Mouse (Mus musculus): ENCODE measurements around the gene Actr8. TPM values are rescaled to one million over a fixed set of nuclear protein-coding genes. Genes with fewer than 3 reads are reported as not detected.

Gene Actr8
- polyA plus RNA-seq, 1 experiment from 2014 or later: 60.0 TPM

DNA sequence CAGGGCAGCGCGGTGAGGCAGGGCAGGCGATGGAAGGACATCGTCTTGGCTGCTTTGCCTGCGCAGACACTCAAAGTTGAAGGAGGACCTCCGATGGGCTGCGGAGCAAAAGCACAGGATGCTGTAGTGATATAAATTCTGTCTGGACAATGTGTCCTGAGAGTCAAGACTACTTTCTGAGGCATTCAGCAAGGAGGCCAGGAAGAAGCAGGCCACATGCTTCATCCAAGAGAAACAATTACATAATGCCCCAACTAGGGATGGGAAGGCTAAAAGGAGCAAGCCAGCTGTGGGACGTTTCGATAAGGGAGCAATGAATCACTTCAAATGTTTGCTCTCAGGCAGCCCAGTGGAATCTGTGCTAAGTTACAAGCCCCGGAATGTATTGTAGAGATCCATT is 67.1 kb downstream of the Actr8 start:
- H3K27ac ChIP-seq: no peak overlapping the region
- 90% methylated on average over 10 of the region's 10 CpGs for WGBS
- H3K27me3 ChIP-seq (ENCODE audit: control insufficient read depth, insufficient read depth, low read length): no peaks in the 10 kb centered on the region
- H3K4me2 ChIP-seq (replicated peaks): no peak overlapping the region
- no peak overlapping the region for H3K9ac ChIP-seq
- no peaks in the 10 kb centered on the region for H3K4me1 ChIP-seq (replicated peaks; ENCODE audit: control insufficient read depth, insufficient read depth, low read length)
- H3K9me3 ChIP-seq (ENCODE audit: control insufficient read depth, low read length): no peaks in the 10 kb centered on the region
- DNase-seq (ENCODE audit: low spot score): no peak
- no peak for ATAC-seq (ENCODE audit: low FRiP score)
- peaks cover 20% of the 10 kb centered on the region for H3K36me3 ChIP-seq (replicated peaks; ENCODE audit: control insufficient read depth, insufficient read depth)
- H3K4me3 ChIP-seq (replicated peaks; ENCODE audit: low read length): no peak overlapping the region

DNA sequence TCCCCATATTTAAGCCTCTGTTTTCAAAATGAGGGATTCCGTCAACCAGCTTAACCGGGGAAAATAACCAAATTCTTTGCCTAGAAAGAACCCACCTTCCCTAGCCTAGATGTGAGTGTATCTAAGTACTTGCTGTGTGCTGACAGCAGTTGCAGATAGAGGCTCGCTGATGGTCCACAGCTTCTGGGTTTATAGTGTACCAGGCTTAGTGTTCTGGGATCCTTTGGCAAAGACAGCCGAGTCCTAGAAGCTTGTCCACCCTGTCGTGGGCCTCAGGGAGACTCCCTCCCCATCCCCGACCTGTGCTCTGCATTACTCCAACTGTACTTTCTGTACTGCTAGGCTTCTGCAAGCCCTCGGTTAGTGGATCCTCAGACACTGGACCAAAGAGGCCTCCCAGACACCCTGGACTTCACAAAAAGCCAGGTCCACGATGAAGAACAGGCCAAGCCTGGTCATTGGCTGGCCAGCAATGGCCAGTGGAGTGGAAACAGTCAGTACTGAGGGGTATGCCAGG is 67.6 kb downstream of the Actr8 start:
- DNase-seq (ENCODE audit: low spot score) (no peak), ATAC-seq (ENCODE audit: low FRiP score) (no peak)
- no peaks in the 10 kb centered on the region for H3K9me3 ChIP-seq (ENCODE audit: control insufficient read depth, low read length)
- WGBS: 88% methylated on average over 8 of the region's 8 CpGs
- no peak overlapping the region for H3K4me2 ChIP-seq (replicated peaks)
- no peak overlapping the region for H3K27ac ChIP-seq
- no peak overlapping the region for H3K9ac ChIP-seq
- peaks cover 15% of the 10 kb centered on the region for H3K36me3 ChIP-seq (replicated peaks; ENCODE audit: control insufficient read depth, insufficient read depth)
- no peaks in the 10 kb centered on the region for H3K4me1 ChIP-seq (replicated peaks; ENCODE audit: control insufficient read depth, insufficient read depth, low read length)
- no peaks in the 10 kb centered on the region for H3K27me3 ChIP-seq (ENCODE audit: control insufficient read depth, insufficient read depth, low read length)
- no peak overlapping the region for H3K4me3 ChIP-seq (replicated peaks; ENCODE audit: low read length)

DNA sequence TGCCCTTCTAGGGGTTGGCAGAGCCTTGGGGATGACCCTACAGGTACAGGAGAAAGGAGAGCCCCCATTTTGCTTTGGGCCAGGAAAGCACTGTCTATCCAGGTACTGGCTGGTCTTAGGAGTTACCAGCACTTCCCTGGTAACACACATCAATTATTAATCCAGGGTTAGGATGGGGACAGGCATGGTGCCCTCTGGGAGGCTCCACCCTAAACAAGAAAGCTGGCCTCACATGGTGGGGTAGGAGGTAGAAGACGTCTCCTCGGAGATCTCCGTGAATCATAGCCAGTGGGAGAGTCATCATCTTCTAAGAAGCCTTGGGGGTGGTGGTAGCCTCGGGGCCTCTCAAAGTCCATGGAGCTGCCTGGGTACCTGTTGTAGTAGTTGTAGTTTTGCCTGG is 68.8 kb downstream of the Actr8 start:
- WGBS: 92% methylated on average over 4 of the region's 4 CpGs
- no peak for ATAC-seq (ENCODE audit: low FRiP score)
- H3K9me3 ChIP-seq (ENCODE audit: control insufficient read depth, low read length): no peaks in the 10 kb centered on the region
- H3K27me3 ChIP-seq (ENCODE audit: control insufficient read depth, insufficient read depth, low read length): no peaks in the 10 kb centered on the region
- H3K4me1 ChIP-seq (replicated peaks; ENCODE audit: control insufficient read depth, insufficient read depth, low read length): no peaks in the 10 kb centered on the region
- peaks cover 9% of the 10 kb centered on the region for H3K36me3 ChIP-seq (replicated peaks; ENCODE audit: control insufficient read depth, insufficient read depth)
- no peak overlapping the region for H3K9ac ChIP-seq
- DNase-seq (ENCODE audit: low spot score): no peak
- H3K27ac ChIP-seq: no peak overlapping the region
- no peak overlapping the region for H3K4me3 ChIP-seq (replicated peaks; ENCODE audit: low read length)
- H3K4me2 ChIP-seq (replicated peaks): no peak overlapping the region

DNA sequence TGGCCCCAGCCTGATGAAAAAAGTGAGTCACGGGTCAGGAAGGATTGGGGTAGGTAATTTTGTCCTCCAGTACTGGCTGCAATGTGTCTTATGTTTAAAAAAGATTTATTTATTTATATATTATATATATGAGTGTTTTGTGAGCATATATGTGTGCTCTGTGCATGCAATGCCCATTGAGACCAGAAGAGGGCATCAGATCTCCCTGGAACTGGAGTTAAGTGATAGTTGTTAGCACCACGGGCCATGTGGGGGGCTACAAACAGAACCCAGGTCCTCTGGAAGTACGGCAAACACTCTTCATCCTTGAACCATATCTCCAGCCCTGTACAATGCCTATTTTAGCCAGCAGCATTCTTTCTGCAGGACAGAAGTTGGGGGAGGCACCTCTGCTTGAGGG is 69.9 kb downstream of the Actr8 start:
- H3K9ac ChIP-seq: no peak overlapping the region
- H3K27ac ChIP-seq: no peak overlapping the region
- H3K4me3 ChIP-seq (replicated peaks; ENCODE audit: low read length): no peak overlapping the region
- no peaks in the 10 kb centered on the region for H3K36me3 ChIP-seq (replicated peaks; ENCODE audit: control insufficient read depth, insufficient read depth)
- no peaks in the 10 kb centered on the region for H3K4me1 ChIP-seq (replicated peaks; ENCODE audit: control insufficient read depth, insufficient read depth, low read length)
- ATAC-seq (ENCODE audit: low FRiP score) (no peak), DNase-seq (ENCODE audit: low spot score) (no peak)
- no peaks in the 10 kb centered on the region for H3K9me3 ChIP-seq (ENCODE audit: control insufficient read depth, low read length)
- WGBS: 82% methylated on average over 3 of the region's 3 CpGs
- no peaks in the 10 kb centered on the region for H3K27me3 ChIP-seq (ENCODE audit: control insufficient read depth, insufficient read depth, low read length)
- no peak overlapping the region for H3K4me2 ChIP-seq (replicated peaks)

DNA sequence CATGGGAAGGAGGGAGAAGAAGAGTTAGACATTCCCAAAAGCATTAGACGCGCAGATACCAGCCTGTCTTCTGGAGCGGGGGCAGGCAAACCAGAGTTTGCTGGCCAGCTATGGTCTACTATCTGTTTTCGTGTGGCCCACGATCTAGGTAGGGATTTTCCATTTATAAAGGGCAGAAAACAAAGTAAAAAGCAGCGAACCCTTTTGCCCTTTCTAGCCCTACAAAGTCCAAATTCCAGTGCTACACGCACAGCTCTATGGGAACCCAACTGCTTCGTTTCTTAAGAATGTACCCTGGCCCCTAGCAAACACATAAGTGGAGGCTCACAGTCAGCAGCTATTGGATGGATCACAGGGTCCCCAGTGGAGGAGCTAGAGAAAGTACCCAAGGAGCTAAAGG is 72.1 kb downstream of the Actr8 start:
- no peak overlapping the region for H3K27ac ChIP-seq
- no peak overlapping the region for H3K4me3 ChIP-seq (replicated peaks; ENCODE audit: low read length)
- H3K4me2 ChIP-seq (replicated peaks): no peak overlapping the region
- no peaks in the 10 kb centered on the region for H3K9me3 ChIP-seq (ENCODE audit: control insufficient read depth, low read length)
- H3K4me1 ChIP-seq (replicated peaks; ENCODE audit: control insufficient read depth, insufficient read depth, low read length): no peaks in the 10 kb centered on the region
- H3K27me3 ChIP-seq (ENCODE audit: control insufficient read depth, insufficient read depth, low read length): no peaks in the 10 kb centered on the region
- no peak overlapping the region for H3K9ac ChIP-seq
- no peak for DNase-seq (ENCODE audit: low spot score)
- 88% methylated on average over 8 of the region's 8 CpGs for WGBS
- no peaks in the 10 kb centered on the region for H3K36me3 ChIP-seq (replicated peaks; ENCODE audit: control insufficient read depth, insufficient read depth)
- no peak for ATAC-seq (ENCODE audit: low FRiP score)

DNA sequence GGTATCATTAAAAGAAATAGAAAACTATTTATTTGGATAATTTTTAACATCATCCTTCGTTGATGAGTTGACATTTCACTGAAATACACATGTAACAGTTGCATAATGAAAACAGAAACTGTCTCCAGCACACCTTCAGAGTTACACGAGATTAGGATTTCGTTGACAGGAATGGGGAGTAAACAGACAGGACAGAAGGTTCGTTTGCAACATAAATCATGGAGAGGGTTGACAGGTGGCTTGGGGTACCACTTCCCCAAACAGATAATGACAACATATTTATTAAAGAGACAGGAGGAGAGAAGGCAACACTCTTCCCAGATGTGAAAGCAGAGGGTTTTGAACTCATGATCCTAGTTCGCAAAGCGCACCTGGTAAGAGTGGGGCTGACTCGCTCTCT is 76.8 kb downstream of the Actr8 start:
- H3K27me3 ChIP-seq (ENCODE audit: control insufficient read depth, insufficient read depth, low read length): no peaks in the 10 kb centered on the region
- H3K36me3 ChIP-seq (replicated peaks; ENCODE audit: control insufficient read depth, insufficient read depth): no peaks in the 10 kb centered on the region
- 78% methylated on average over 7 of the region's 7 CpGs for WGBS
- no peak overlapping the region for H3K27ac ChIP-seq
- H3K9ac ChIP-seq: no peak overlapping the region
- no peaks in the 10 kb centered on the region for H3K9me3 ChIP-seq (ENCODE audit: control insufficient read depth, low read length)
- H3K4me2 ChIP-seq (replicated peaks): no peak overlapping the region
- ATAC-seq (ENCODE audit: low FRiP score): no peak
- peaks cover 11% of the 10 kb centered on the region; the same call in 1 of the 2 replicates for H3K4me1 ChIP-seq (replicated peaks; ENCODE audit: control insufficient read depth, insufficient read depth, low read length)
- no peak overlapping the region for H3K4me3 ChIP-seq (replicated peaks; ENCODE audit: low read length)
- DNase-seq (ENCODE audit: low spot score): no peak

Small RNA genes within 50 kb of the gene (microRNA-seq; reads per million reads assigned to microRNA genes)
- gene Mir6947: not detected

Other genes with a start within 250 kb of the Actr8 start
- gene Selenok, start 10.0 kb upstream of the Actr8 start, polyA plus RNA-seq (2014; fragmentation: Nextera tagmentation; extraction: Ambion mirVana): 320 and 331 TPM in 2 replicates
- 1.7 and 2.7 TPM in 2 replicates for gene Il17rb, start 30.6 kb downstream of the Actr8 start, polyA plus RNA-seq (2014; fragmentation: Nextera tagmentation; extraction: Ambion mirVana)
- gene Chdh, start 30.7 kb downstream of the Actr8 start, polyA plus RNA-seq (2014; fragmentation: Nextera tagmentation; extraction: Ambion mirVana): 0.60 and 0.64 TPM in 2 replicates

Measured in hindbrain, embryonic 14.5 days (tissue).